Mouse (Mus musculus) 3134 (cell line): ENCODE results near the gene Olfr749.
A peak's percentile ranks its signal among the peaks of the same experiment; 100 is the strongest.
"Not testable (repeated sequence)": the region's sequence is repeated elsewhere in the genome, so short reads cannot be mapped to it uniquely, and the experiment has no call there.

Source experiments
- DNase-seq: peaks from one replicate; pipeline ENCODE4 v3.0.0-alpha.2; 2011; ENCODE audit warnings: low spot score; ENCODE audit not compliant: insufficient read length; ENCODE audit errors: extremely low read depth

Olfr749 gene

DNA sequence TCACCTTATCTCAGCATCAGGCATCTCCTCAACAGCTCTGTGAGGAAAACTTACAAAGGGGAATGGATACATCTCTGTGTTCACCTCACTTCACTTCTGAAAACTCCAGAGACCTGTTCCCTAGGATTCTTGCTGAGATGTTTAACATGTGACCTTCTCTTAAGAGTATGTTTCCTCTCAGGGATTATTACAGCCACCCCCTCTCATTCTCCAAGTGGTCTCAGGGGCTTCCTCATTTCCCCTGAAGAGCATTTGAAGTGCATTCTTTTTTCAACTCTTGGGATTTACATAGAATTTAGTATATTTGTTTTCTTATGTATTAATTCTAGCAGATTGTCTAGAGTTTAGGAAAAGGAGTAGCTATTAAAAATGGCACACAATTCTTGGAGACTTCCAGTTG is at the start of gene Olfr749:
TSS of gene Olfr749 (minus strand) at position 101 of the 400 bp plus-strand sequence.
- no peak for DNase-seq

DNA sequence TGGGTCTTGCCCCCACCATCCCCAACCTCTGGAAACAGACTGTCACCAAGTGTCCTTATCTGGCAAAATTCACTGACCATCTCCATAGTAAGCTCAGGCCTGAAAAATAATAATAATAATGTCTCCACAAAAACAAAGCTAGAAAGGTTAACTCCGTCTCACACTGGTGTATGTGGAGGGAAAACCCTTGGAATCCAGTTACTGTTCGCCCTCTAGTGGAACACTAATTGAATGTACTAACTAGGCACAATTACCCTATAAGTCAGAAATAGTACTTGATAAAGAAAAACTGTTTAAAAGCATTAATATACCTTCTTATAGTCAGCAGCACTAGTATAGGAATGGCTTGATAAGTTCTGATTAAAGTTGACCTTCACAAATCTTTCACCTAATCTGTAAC is 43.3 kb upstream of the Olfr749 start:
- DNase-seq: no peak

GRCm38 (mm10) chr14:50785251-50785637 is 40.4 kb upstream of the Olfr749 start, which contains the start of gene Ttc5:
Gene Ttc5, minus strand, starts transcription at chr14:50785519.
- peak; percentile 85 for DNase-seq

- DNase-seq: no peak
Measured at GRCm38 (mm10) chr14:50784391-50785250, 39.7 kb upstream of the Olfr749 start.

GRCm38 (mm10) chr14:50782166-50782565 is 37.3 kb upstream of the Olfr749 start:
- DNase-seq: no peak

GRCm38 (mm10) chr14:50771342-50771741 is 26.4 kb upstream of the Olfr749 start:
- DNase-seq: no peak

GRCm38 (mm10) chr14:50765736-50766135 is 20.8 kb upstream of the Olfr749 start:
- DNase-seq: no peak

DNA sequence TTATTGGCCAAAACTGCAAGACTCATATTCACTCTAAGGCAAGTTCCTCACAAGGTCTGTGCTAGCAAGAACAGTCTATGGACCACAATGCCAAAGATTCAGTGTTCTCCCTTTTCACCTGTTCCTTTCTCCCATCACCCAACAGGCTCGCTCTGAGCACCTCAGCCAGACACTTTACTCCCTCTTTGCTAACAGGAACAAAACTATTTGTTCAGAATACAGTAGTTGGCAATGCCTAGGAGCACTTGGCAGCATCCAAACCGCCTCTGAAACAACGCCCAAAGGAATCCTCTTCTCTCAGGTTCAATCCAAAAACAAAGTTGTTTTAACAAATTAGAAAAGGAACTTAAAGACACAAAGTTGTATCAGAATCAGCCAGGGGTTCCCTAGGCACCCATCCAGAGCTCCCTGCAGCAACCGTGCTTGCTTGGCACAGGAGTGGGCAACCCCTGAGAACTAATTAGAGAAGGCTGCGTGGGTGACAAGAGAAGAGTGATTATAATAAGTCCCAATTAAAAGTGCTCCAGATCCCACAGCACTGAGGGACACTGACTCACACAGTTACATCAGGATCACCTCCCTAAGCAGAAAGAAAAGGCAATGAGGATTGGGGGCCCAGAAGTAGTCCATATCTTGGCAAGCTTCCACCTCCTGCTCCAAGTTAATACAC is 13.7 kb upstream of the Olfr749 start:
- DNase-seq: no peak

DNA sequence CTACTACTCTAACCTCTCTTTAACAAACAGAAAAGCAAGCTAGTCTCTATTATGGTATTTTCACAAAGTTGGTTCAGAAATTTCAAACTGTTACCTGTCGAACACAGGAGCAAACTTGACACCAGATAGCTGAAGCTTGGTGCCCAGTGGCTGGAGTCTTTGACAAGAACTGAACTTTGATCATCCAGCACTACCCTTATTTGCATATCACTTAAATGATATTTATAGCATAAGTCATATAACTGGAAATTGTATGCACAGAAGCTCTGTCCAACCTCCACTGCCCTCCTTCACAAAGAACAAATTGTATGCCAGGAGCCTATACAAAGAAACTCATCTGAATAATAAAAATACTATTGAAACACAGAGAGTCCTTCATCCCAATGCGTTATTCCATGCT is 3.3 kb downstream of the Olfr749 start:
- no peak for DNase-seq

DNA sequence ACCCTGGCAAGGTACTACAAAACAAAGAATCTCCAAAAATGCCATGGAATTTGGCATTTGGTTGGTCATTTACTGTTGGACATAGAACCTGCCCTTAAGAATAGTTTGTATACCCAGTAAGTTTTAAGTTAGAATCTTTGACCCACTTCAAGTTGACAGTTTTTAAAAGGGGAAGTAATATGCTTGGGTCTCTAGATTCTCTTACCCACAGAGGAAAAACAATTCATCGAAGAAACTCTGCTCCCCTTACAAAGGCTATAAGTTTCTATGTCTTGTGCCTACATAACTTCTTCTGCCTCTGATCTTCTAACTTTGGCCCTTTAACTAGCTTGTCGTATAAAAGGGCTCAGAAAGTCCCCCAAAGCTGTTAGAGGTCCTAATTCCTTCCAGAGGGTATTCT is 4.6 kb downstream of the Olfr749 start:
- DNase-seq: no peak

GRCm38 (mm10) chr14:50722371-50722770 is 22.5 kb downstream of the Olfr749 start:
- DNase-seq: not testable (repeated sequence)

- peak; percentile 3 for DNase-seq
Measured at GRCm38 (mm10) chr14:50719875-50720274, 25.0 kb downstream of the Olfr749 start.

- no peak for DNase-seq
Measured at GRCm38 (mm10) chr14:50707073-50707472, 37.8 kb downstream of the Olfr749 start, which contains the start of gene Olfr748. Gene Olfr748, plus strand, starts transcription at chr14:50707373.

DNA sequence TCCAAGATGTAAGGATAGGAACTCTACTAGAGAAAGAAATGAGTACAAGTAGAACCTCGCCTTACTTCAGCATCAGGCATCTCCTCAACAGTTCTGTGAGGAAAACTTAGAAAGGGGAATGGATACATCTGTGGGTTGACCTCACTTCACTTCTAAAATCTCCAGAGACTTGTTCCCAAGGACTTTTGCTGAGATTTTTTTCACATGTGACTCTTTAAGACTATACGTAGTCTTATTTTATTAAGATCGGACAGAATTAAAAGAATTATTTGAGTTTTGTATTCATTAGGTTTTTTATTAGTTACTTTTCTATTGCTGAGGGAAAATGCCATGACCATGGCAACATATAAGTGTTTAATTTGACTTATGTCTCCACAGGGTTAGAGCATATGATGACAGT is 51.8 kb downstream of the Olfr749 start, which contains the start of gene Olfr747:
TSS of gene Olfr747 (minus strand) at position 101 of the 400 bp plus-strand sequence.
- no peak for DNase-seq
